Mouse (Mus musculus): ENCODE results near the gene Xlr3b.
"Not testable (repeated sequence)": the region's sequence is repeated elsewhere in the genome, so short reads cannot be mapped to it uniquely, and the experiment has no call there.

The Xlr3b gene

DNA sequence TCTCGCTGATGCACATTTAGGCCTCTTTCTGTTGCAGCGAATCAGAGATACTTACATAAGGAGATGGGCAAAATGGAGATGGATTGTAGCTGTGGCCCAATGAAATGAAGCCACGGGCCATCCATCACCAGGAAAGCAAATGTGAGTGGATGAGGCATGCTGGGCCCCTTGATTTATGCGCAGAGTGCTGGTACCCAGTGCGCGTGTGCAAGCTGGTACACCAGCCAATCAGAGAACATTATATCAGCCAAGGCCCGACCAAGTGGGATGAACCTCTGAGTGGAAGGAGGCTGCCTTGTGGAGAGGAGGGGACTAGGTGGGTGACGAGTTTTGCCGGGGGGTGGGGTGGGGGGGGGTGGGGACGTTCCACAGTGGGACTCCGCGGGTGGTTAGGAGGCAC, at the start of gene Xlr3b:
TSS of gene Xlr3b (plus strand) at position 274 of the 400 bp plus-strand sequence.
- peak; percentile 20 for DNase-seq

DNA sequence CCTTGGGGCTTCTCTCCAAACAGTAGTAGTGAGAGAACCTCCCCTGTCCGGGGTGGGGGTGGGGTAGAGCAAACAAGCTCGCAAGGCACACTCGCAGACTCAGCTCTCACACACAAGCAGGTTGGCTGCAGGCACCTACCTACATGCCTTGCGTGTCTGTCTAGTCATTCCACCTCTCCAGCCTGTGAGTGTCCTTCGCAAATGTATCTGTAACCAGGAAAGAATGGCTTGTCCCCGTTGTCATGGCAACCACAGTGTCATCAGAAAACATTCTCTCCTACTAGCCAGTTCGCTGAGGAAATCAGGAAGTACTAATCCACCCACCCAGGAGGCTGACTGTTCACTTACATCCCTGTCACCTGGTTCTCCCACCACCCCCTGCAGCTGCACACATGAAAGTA, 48.8 kb upstream of the Xlr3b start:
- DNase-seq: not testable (repeated sequence)

GRCm38 (mm10) chrX:73148496-73148895, 43.5 kb upstream of the Xlr3b start, which contains the start of gene Xlr5b:
Gene Xlr5b, plus strand, starts transcription at chrX:73148796.
- not testable (repeated sequence) for DNase-seq

- not testable (repeated sequence) for DNase-seq
Observed at GRCm38 (mm10) chrX:73149350-73149749, 42.7 kb upstream of the Xlr3b start, which contains the start of gene DXBay18. Gene DXBay18, minus strand, starts transcription at chrX:73149450.

- not testable (repeated sequence) for DNase-seq
Observed at GRCm38 (mm10) chrX:73176889-73177288, 15.1 kb upstream of the Xlr3b start, which contains the start of gene Spin2d. Gene Spin2d, minus strand, starts transcription at chrX:73176989.

DNA sequence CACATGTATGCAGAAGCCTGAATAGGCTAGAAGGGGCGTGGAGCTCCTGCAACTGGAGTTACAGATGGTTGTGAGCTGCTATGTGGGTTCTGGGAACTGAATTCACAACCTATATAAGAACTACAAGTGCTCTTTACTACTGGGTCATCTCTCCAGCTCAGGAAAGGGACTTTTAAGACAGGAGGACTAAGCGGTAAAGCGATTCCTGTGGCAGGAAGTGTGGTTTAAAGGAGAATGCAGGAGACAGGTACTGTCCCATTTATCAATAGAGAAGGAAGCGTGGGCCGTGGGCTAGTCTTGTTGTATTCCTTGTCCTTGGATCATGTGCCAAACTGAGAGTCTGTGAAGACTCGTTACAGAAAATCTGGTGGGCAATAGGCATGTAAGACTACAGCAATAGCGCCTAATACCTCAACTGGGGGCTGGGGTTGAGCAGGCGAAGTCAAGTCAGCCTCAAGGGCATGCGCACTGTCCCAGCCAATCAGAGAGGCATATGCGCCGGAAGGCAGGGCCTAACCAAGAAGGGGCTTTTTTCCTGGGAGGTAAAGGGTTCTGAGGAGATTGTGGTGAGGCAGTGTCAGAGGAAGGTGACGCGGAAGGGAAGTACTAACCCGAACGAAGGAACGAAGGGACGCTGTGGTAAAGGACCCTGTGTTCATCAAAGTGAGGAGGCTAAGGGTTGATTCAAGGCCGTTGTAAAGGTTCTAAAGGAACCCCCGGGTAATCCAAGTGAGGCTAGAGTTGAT, 22.0 kb downstream of the Xlr3b start, which contains the start of gene Xlr4b:
TSS of gene Xlr4b (plus strand) at position 515 of the 746 bp plus-strand sequence.
- DNase-seq: not testable (repeated sequence)

DNA sequence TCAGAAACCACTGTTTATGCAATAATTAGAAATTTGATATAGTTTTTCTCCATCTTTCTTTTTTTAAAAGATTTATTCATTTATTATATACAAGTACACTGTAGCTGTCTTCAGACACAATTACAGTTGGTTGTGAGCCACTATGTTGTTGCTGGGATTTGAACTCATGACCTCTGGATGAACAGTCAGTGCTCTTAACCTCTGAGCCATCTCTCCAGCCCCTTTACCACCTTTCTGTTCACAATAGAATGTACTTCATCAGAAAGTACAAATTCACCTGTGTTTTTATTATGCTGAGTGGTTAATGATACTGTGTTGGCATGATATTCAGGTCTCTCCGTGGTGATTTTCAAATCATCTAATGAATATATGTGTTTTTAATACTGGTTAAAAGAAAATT, 33.4 kb downstream of the Xlr3b start:
- DNase-seq: no peak

DNA sequence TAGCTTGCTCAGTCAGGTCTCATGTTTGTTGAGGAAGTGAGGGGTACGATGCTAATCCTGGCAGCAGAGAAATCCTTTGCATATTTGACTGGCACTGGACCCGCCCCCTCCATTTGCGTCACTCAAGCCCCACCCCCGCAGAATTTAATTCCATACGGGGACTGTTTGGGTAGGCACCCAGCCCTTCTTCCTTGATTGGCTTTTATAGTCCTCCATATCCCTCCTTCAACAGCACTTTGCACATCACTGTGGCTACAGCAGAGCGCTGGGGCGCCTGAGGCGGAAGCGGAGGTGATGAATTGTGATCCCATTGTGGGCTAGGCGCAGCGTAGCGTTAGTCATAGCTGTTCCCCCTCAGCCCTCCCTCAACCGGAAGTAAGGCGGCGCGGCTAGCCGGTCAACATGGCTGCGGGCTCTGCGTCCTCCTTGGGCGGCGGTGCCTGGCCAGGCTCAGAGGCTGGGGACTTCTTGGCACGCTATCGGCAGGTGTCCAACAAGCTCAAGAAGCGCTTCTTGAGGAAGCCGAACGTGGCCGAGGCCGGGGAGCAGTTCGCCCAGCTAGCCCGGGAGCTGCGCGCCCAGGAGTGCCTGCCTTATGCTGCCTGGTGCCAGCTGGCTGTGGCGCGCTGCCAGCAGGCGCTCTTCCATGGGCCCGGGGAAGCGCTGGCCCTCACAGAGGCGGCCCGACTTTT, 36.1 kb downstream of the Xlr3b start, which contains the start of gene F8a:
TSS of gene F8a (plus strand) at position 378 of the 692 bp plus-strand sequence.
- peak; percentile 77 for DNase-seq

DNA sequence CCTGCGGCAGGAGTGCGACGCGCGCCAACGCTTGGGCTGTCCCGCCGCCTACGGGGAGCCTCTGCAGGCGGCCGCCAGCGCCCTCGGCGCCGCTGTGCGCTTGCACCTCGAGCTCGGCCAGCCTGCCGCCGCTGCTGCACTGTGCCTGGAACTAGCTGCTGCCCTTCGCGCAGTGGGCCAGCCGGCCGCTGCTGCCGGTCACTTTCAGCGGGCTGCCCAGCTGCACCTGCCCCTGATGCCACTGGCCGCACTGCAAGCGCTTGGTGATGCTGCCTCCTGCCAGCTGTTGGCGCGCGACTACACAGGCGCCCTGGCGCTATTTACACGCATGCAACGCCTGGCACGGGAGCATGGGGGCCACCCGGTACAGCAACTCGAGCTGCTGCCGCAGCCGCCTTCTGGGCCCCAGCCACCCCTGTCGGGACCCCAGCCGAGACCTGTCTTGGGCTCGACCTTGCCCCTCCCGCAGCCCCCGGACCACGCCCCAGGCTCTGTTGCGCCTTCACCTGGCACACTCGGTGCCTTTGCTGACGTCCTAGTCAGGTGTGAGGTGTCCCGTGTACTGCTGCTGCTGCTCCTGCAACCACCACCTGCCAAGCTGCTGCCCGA, 36.7 kb downstream of the Xlr3b start:
- peak; percentile 40 for DNase-seq

- no peak for DNase-seq
Observed at GRCm38 (mm10) chrX:73229288-73229687, 37.3 kb downstream of the Xlr3b start.

GRCm38 (mm10) chrX:73242821-73243325, 50.9 kb downstream of the Xlr3b start, which contains the start of gene Xlr4c:
Gene Xlr4c, minus strand, starts transcription at chrX:73243130.
- DNase-seq: not testable (repeated sequence)
